Mouse (Mus musculus): ENCODE measurements around the gene Cox4i1. TPM values are rescaled to one million over a fixed set of nuclear protein-coding genes. Genes with fewer than 3 reads are reported as not detected.
A peak's percentile ranks its signal among the peaks of the same experiment; 100 is the strongest.

The Cox4i1 gene
- polyA plus RNA-seq, 1 experiment from 2014 or later, result 1,278 TPM

- peaks cover 9% of the 10 kb centered on the region for H3K27me3 ChIP-seq (ENCODE audit: insufficient read depth, low read length)
- no peaks in the 10 kb centered on the region for H3K9me3 ChIP-seq (ENCODE audit: low read length)
- H3K4me2 ChIP-seq (replicated peaks; ENCODE audit: low read depth, low read length), result no peak overlapping the region
- no peak for ATAC-seq (ENCODE audit: low FRiP score, low TSS enrichment)
- no peaks in the 10 kb centered on the region for H3K36me3 ChIP-seq (ENCODE audit: insufficient read depth, low read length)
- no peak overlapping the region for H3K4me3 ChIP-seq (ENCODE audit: low read length)
- H3K9ac ChIP-seq (replicated peaks; ENCODE audit: low read length), result no peak overlapping the region
- 82% methylated on average over 21 of the region's 21 CpGs for WGBS
- no peak overlapping the region for H3K27ac ChIP-seq (ENCODE audit: low read length)
- peaks cover 11% of the 10 kb centered on the region for H3K4me1 ChIP-seq (ENCODE audit: insufficient read depth, low read length)
These were observed 36.3 kb upstream of the Cox4i1 start for GRCm38 (mm10) chr8:120631441-120632375.

GRCm38 (mm10) chr8:120632969-120633664, 34.9 kb upstream of the Cox4i1 start:
- Histone ChIP-seq H3K27me3 (ENCODE audit: insufficient read depth, low read length) (peaks cover 9% of the 10 kb centered on the region), H3K36me3 (ENCODE audit: insufficient read depth, low read length) (no peaks in the 10 kb centered on the region), H3K9me3 (ENCODE audit: low read length) (no peaks in the 10 kb centered on the region), H3K9ac (replicated peaks; ENCODE audit: low read length) (peak overlapping the region; percentile 75; the same call in 1 of the 2 replicates), H3K27ac (ENCODE audit: low read length) (no peak overlapping the region), H3K4me2 (replicated peaks; ENCODE audit: low read depth, low read length) (peak overlapping the region; percentile 99), H3K4me1 (ENCODE audit: insufficient read depth, low read length) (peaks cover 11% of the 10 kb centered on the region), H3K4me3 (ENCODE audit: low read length) (peak overlapping the region; percentile 62)
- no peak for ATAC-seq (ENCODE audit: low FRiP score, low TSS enrichment)
- 49% methylated on average over 17 of the region's 17 CpGs for WGBS

- Histone ChIP-seq H3K4me3 (ENCODE audit: low read length) (peak overlapping the region; percentile 62), H3K36me3 (ENCODE audit: insufficient read depth, low read length) (no peaks in the 10 kb centered on the region), H3K9me3 (ENCODE audit: low read length) (no peaks in the 10 kb centered on the region), H3K27ac (ENCODE audit: low read length) (no peak overlapping the region), H3K9ac (replicated peaks; ENCODE audit: low read length) (peak overlapping the region; percentile 75), H3K4me2 (replicated peaks; ENCODE audit: low read depth, low read length) (peak overlapping the region; percentile 99), H3K27me3 (ENCODE audit: insufficient read depth, low read length) (peaks cover 9% of the 10 kb centered on the region), H3K4me1 (ENCODE audit: insufficient read depth, low read length) (peaks cover 11% of the 10 kb centered on the region)
- peak; percentile 50 for ATAC-seq (ENCODE audit: low FRiP score, low TSS enrichment)
- 1% methylated on average over 44 of the region's 44 CpGs for WGBS
These were observed 34.3 kb upstream of the Cox4i1 start for GRCm38 (mm10) chr8:120633665-120634271.

GRCm38 (mm10) chr8:120634329-120634839, 33.6 kb upstream of the Cox4i1 start:
- WGBS, result under 1% methylated on average over 28 of the region's 42 CpGs
- peak overlapping the region; percentile 62 for H3K4me3 ChIP-seq (ENCODE audit: low read length)
- no peaks in the 10 kb centered on the region for H3K36me3 ChIP-seq (ENCODE audit: insufficient read depth, low read length)
- peaks cover 11% of the 10 kb centered on the region for H3K4me1 ChIP-seq (ENCODE audit: insufficient read depth, low read length)
- peak; percentile 72 for ATAC-seq (ENCODE audit: low FRiP score, low TSS enrichment)
- H3K4me2 ChIP-seq (replicated peaks; ENCODE audit: low read depth, low read length), result peak overlapping the region; percentile 99
- H3K9me3 ChIP-seq (ENCODE audit: low read length), result no peaks in the 10 kb centered on the region
- H3K9ac ChIP-seq (replicated peaks; ENCODE audit: low read length), result peak overlapping the region; percentile 75
- no peak overlapping the region for H3K27ac ChIP-seq (ENCODE audit: low read length)
- H3K27me3 ChIP-seq (ENCODE audit: insufficient read depth, low read length), result peaks cover 9% of the 10 kb centered on the region

GRCm38 (mm10) chr8:120641245-120641644, 26.8 kb upstream of the Cox4i1 start:
- H3K4me2 ChIP-seq (replicated peaks; ENCODE audit: low read depth, low read length), result no peak overlapping the region
- 44% methylated on average over 8 of the region's 8 CpGs for WGBS
- H3K4me1 ChIP-seq (ENCODE audit: insufficient read depth, low read length), result 0 out of 2 replicates have a peak, but pooled peaks cover 3% of the 10 kb centered on the region
- no peak overlapping the region for H3K27ac ChIP-seq (ENCODE audit: low read length)
- no peak overlapping the region for H3K9ac ChIP-seq (replicated peaks; ENCODE audit: low read length)
- ATAC-seq (ENCODE audit: low FRiP score, low TSS enrichment), result 0 out of 2 replicates have a peak, but pooled peaks have one; percentile 9
- H3K9me3 ChIP-seq (ENCODE audit: low read length), result no peaks in the 10 kb centered on the region
- no peaks in the 10 kb centered on the region for H3K27me3 ChIP-seq (ENCODE audit: insufficient read depth, low read length)
- no peak overlapping the region for H3K4me3 ChIP-seq (ENCODE audit: low read length)
- no peaks in the 10 kb centered on the region for H3K36me3 ChIP-seq (ENCODE audit: insufficient read depth, low read length)

- 80% methylated on average over 10 of the region's 10 CpGs for WGBS
- no peak for ATAC-seq (ENCODE audit: low FRiP score, low TSS enrichment)
- no peak overlapping the region for H3K9ac ChIP-seq (replicated peaks; ENCODE audit: low read length)
- 0 out of 2 replicates have a peak, but pooled peaks cover 3% of the 10 kb centered on the region for H3K4me1 ChIP-seq (ENCODE audit: insufficient read depth, low read length)
- no peak overlapping the region for H3K27ac ChIP-seq (ENCODE audit: low read length)
- no peaks in the 10 kb centered on the region for H3K9me3 ChIP-seq (ENCODE audit: low read length)
- H3K4me2 ChIP-seq (replicated peaks; ENCODE audit: low read depth, low read length), result no peak overlapping the region
- no peaks in the 10 kb centered on the region for H3K36me3 ChIP-seq (ENCODE audit: insufficient read depth, low read length)
- H3K4me3 ChIP-seq (ENCODE audit: low read length), result no peak overlapping the region
- no peaks in the 10 kb centered on the region for H3K27me3 ChIP-seq (ENCODE audit: insufficient read depth, low read length)
These were observed 25.9 kb upstream of the Cox4i1 start for GRCm38 (mm10) chr8:120642031-120642662.

GRCm38 (mm10) chr8:120644663-120645062, 23.4 kb upstream of the Cox4i1 start:
- Histone ChIP-seq H3K4me3 (ENCODE audit: low read length) (no peak overlapping the region), H3K27me3 (ENCODE audit: insufficient read depth, low read length) (no peaks in the 10 kb centered on the region), H3K9ac (replicated peaks; ENCODE audit: low read length) (no peak overlapping the region), H3K4me2 (replicated peaks; ENCODE audit: low read depth, low read length) (no peak overlapping the region), H3K36me3 (ENCODE audit: insufficient read depth, low read length) (no peaks in the 10 kb centered on the region), H3K4me1 (ENCODE audit: insufficient read depth, low read length) (0 out of 2 replicates have a peak, but pooled peaks cover 3% of the 10 kb centered on the region), H3K9me3 (ENCODE audit: low read length) (no peaks in the 10 kb centered on the region), H3K27ac (ENCODE audit: low read length) (no peak overlapping the region)
- 73% methylated on average over 7 of the region's 7 CpGs for WGBS
- ATAC-seq (ENCODE audit: low FRiP score, low TSS enrichment), result no peak; the same call in 1 of the 2 replicates

- WGBS, result 71% methylated on average over 7 of the region's 7 CpGs
- H3K9me3 ChIP-seq (ENCODE audit: low read length), result no peaks in the 10 kb centered on the region
- H3K4me1 ChIP-seq (ENCODE audit: insufficient read depth, low read length), result no peaks in the 10 kb centered on the region
- no peaks in the 10 kb centered on the region for H3K36me3 ChIP-seq (ENCODE audit: insufficient read depth, low read length)
- H3K27me3 ChIP-seq (ENCODE audit: insufficient read depth, low read length), result no peaks in the 10 kb centered on the region
- H3K9ac ChIP-seq (replicated peaks; ENCODE audit: low read length), result no peak within 1 kb of the TSS
- no peak within 1 kb of the TSS for H3K27ac ChIP-seq (ENCODE audit: low read length)
- no peak within 1 kb of the TSS for H3K4me2 ChIP-seq (replicated peaks; ENCODE audit: low read depth, low read length)
- no peak for ATAC-seq (ENCODE audit: low FRiP score, low TSS enrichment)
- no peak within 1 kb of the TSS for H3K4me3 ChIP-seq (ENCODE audit: low read length)
These were observed 20.5 kb upstream of the Cox4i1 start, which contains the start of gene 1190005I06Rik for GRCm38 (mm10) chr8:120647532-120647931. Gene 1190005I06Rik, minus strand, starts transcription at chr8:120647632.

All from kidney, embryonic 16.5 days (tissue).